Comparison of ENCODE assay signal across 26 mouse cellular contexts in genomic region chr16:93807167-93807566, GRCm38 (mm10). TPM values are rescaled to one million over a fixed set of nuclear protein-coding genes. Genes with fewer than 3 reads are reported as not detected.
DNase-seq lines count a peak whose midpoint lies in the region; ATAC-seq and TF ChIP-seq lines count a peak whose summit lies in the region.
"Had no signal": no experiment of that assay in that cellular context is flagged by ENCODE, and none has a peak within 500 bp of the region (broad histone marks: within the 10 kb centered on the region; RNA-seq: fewer than 3 reads in every experiment).

No protein-coding gene starts in this region.

- H3K4me1 ChIP-seq in stomach, embryonic 15.5 days, result peaks cover 11% of the 10 kb centered on the region; the same call in 1 of the 2 replicates
- H3K4me1 ChIP-seq in stomach, postnatal 0 days (replicated peaks; ENCODE audit: control insufficient read depth, insufficient read depth), result peaks cover 3% of the 10 kb centered on the region; the same call in 1 of the 2 replicates
- peaks cover 20% of the 10 kb centered on the region for H3K4me1 ChIP-seq in embryonic facial prominence, embryonic 14.5 days (ENCODE audit: control insufficient read depth, insufficient read depth, low read length)
- peaks cover 17% of the 10 kb centered on the region for H3K4me1 ChIP-seq in limb, embryonic 15.5 days
- H3K4me1 ChIP-seq: neural tube, embryonic 13.5 days had no signal

- no peak overlapping the region for H3K4me2 ChIP-seq in stomach, embryonic 15.5 days
- H3K4me2 ChIP-seq in stomach, postnatal 0 days (replicated peaks; ENCODE audit: low read depth), result no peak overlapping the region
- H3K4me2 ChIP-seq in embryonic facial prominence, embryonic 14.5 days (ENCODE audit: low read depth, low read length), result no peak overlapping the region
- H3K4me2 ChIP-seq in limb, embryonic 15.5 days, result no peak overlapping the region
- H3K4me2 ChIP-seq: heart, embryonic 13.5 days; hindbrain, embryonic 12.5 days; liver, embryonic 12.5 days; lung, embryonic 15.5 days; midbrain, embryonic 13.5 days; neural tube, embryonic 13.5 days had no signal

- no peak for ATAC-seq in stomach, embryonic 15.5 days (ENCODE audit: insufficient read depth, low FRiP score, low read depth)
- ATAC-seq in stomach, postnatal 0 days (ENCODE audit: low FRiP score, low TSS enrichment), result no peak
- no peak for ATAC-seq in embryonic facial prominence, embryonic 14.5 days (ENCODE audit: low read depth)
- ATAC-seq in limb, embryonic 15.5 days (ENCODE audit: insufficient number of reproducible peaks, low FRiP score, low TSS enrichment, low read depth), result no peak
- ATAC-seq: liver, embryonic 12.5 days; midbrain, embryonic 13.5 days had no signal

- no peaks in the 10 kb centered on the region for H3K9me3 ChIP-seq in stomach, embryonic 15.5 days
- H3K9me3 ChIP-seq in stomach, postnatal 0 days (ENCODE audit: control insufficient read depth, low read length), result no peaks in the 10 kb centered on the region
- no peaks in the 10 kb centered on the region for H3K9me3 ChIP-seq in embryonic facial prominence, embryonic 14.5 days (ENCODE audit: control insufficient read depth, low read length)
- 0 out of 2 replicates have a peak, but pooled peaks cover 3% of the 10 kb centered on the region for H3K9me3 ChIP-seq in limb, embryonic 15.5 days
- H3K9me3 ChIP-seq: liver, embryonic 12.5 days; lung, embryonic 15.5 days had no signal

- no peak for DNase-seq in stomach, postnatal 0 days (ENCODE audit: low spot score)
- DNase-seq in embryonic facial prominence, embryonic 14.5 days (ENCODE audit: low spot score), result no peak
- no peak for DNase-seq in gastrocnemius, postnatal 36 days
- DNase-seq in urinary bladder, postnatal 36 days (ENCODE audit: low spot score in 2 of 2), result no peak
- DNase-seq in layer of hippocampus, adult 8-10 months (ENCODE audit: low spot score in 2 of 2), result no peak
- DNase-seq: adrenal gland, postnatal 14 days; cerebellum, adult 8-10 months; cerebellum, postnatal 36 days; gastrocnemius, postnatal 14 days; heart, adult 18-20 months; heart, postnatal 14 days; kidney, adult 11 months; lung, postnatal 36 days; thymus, postnatal 4 days had no signal

- 0 out of 2 replicates have a peak overlapping the region, but pooled peaks have one; percentile 41 for H3K27ac ChIP-seq in stomach, embryonic 15.5 days
- H3K27ac ChIP-seq in stomach, postnatal 0 days (replicated peaks), result no peak overlapping the region
- peak overlapping the region; percentile 41; the same call in 1 of the 2 replicates for H3K27ac ChIP-seq in embryonic facial prominence, embryonic 14.5 days (replicated peaks; ENCODE audit: low read depth, low read length)
- 0 out of 2 replicates have a peak overlapping the region, but pooled peaks have one; percentile 54 for H3K27ac ChIP-seq in limb, embryonic 15.5 days
- H3K27ac ChIP-seq: kidney, postnatal 0 days; left cerebral cortex, adult 2 months; liver, embryonic 12.5 days had no signal

- H3K36me3 ChIP-seq in stomach, embryonic 15.5 days, result 0 out of 2 replicates have a peak, but pooled peaks cover 7% of the 10 kb centered on the region
- peaks cover 6% of the 10 kb centered on the region for H3K36me3 ChIP-seq in stomach, postnatal 0 days (ENCODE audit: control insufficient read depth, insufficient read depth, low read length)
- peaks cover 9% of the 10 kb centered on the region for H3K36me3 ChIP-seq in embryonic facial prominence, embryonic 14.5 days (ENCODE audit: control insufficient read depth, insufficient read depth, low read length)
- H3K36me3 ChIP-seq in limb, embryonic 15.5 days, result peaks cover 13% of the 10 kb centered on the region; the same call in 1 of the 2 replicates

- TF ChIP-seq CTCF in stomach, postnatal 0 days (IDR thresholded peaks at IDR 0.05; ENCODE audit: low read depth), result no peak

- H3K9ac ChIP-seq in stomach, embryonic 15.5 days, result no peak overlapping the region
- H3K9ac ChIP-seq in stomach, postnatal 0 days (ENCODE audit: low read length), result no peak overlapping the region
- H3K9ac ChIP-seq in embryonic facial prominence, embryonic 14.5 days (ENCODE audit: low read depth, low read length), result no peak overlapping the region
- H3K9ac ChIP-seq in limb, embryonic 15.5 days, result no peak overlapping the region
- H3K9ac ChIP-seq: heart, embryonic 13.5 days; hindbrain, embryonic 12.5 days; liver, embryonic 12.5 days; lung, embryonic 15.5 days; midbrain, embryonic 13.5 days; neural tube, embryonic 13.5 days had no signal

- intact Hi-C loops in gastrocnemius, postnatal 36 days (cut with DNase I), result no loop called here

- no peaks in the 10 kb centered on the region for H3K27me3 ChIP-seq in stomach, embryonic 15.5 days (replicated peaks)
- H3K27me3 ChIP-seq in stomach, postnatal 0 days (ENCODE audit: control insufficient read depth, insufficient read depth, low read length), result no peaks in the 10 kb centered on the region
- H3K27me3 ChIP-seq in embryonic facial prominence, embryonic 14.5 days (replicated peaks; ENCODE audit: control insufficient read depth, insufficient read depth, low read length), result no peaks in the 10 kb centered on the region
- no peaks in the 10 kb centered on the region for H3K27me3 ChIP-seq in limb, embryonic 15.5 days
- H3K27me3 ChIP-seq: heart, embryonic 13.5 days; liver, embryonic 12.5 days; lung, embryonic 15.5 days; megakaryocyte, embryonic 14.5 days; midbrain, embryonic 13.5 days; neural tube, embryonic 13.5 days had no signal

- 90% methylated on average over 6 of the region's 6 CpGs for WGBS in stomach, embryonic 15.5 days
- 96% methylated on average over 6 of the region's 6 CpGs for WGBS in stomach, postnatal 0 days
- 92% methylated on average over 6 of the region's 6 CpGs for WGBS in embryonic facial prominence, embryonic 14.5 days
- WGBS in limb, embryonic 15.5 days, result 89% methylated on average over 6 of the region's 6 CpGs

- H3K4me3 ChIP-seq in stomach, embryonic 15.5 days (replicated peaks), result no peak overlapping the region
- H3K4me3 ChIP-seq in stomach, postnatal 0 days (ENCODE audit: low read depth, low read length), result no peak overlapping the region
- H3K4me3 ChIP-seq in embryonic facial prominence, embryonic 14.5 days (ENCODE audit: low read depth, low read length), result no peak overlapping the region
- H3K4me3 ChIP-seq in limb, embryonic 15.5 days, result no peak overlapping the region
- H3K4me3 ChIP-seq: forebrain, embryonic 10.5 days; heart, embryonic 13.5 days; hindbrain, embryonic 12.5 days; left cerebral cortex, adult 2 months; liver, embryonic 12.5 days; lung, embryonic 15.5 days; megakaryocyte, embryonic 14.5 days; midbrain, embryonic 13.5 days; neural tube, embryonic 13.5 days had no signal

- TF ChIP-seq EP300 in stomach, postnatal 0 days (optimal IDR thresholded peaks at IDR 0.05), result no peak

RNA-seq across cellular contexts. Expression of gene Morc3, which starts 24.8 kb away (rescaled TPM):
- polyA plus RNA-seq in stomach, embryonic 15.5 days (2015; fragmentation: Nextera tagmentation; extraction: Ambion mirVana), result 34.5 and 41.0 TPM in 2 replicates
- 12.4 and 17.9 TPM in 2 replicates for polyA plus RNA-seq in stomach, postnatal 0 days (2015; fragmentation: Nextera tagmentation; extraction: Ambion mirVana)
- polyA plus RNA-seq in embryonic facial prominence, embryonic 14.5 days (2014; fragmentation: Nextera tagmentation; extraction: Ambion mirVana), result 31.1 and 32.1 TPM in 2 replicates
- polyA plus RNA-seq in limb, embryonic 15.5 days (2015; fragmentation: Nextera tagmentation; extraction: Ambion mirVana), result 28.2 and 31.6 TPM in 2 replicates
- total RNA-seq in gastrocnemius, postnatal 36 days (2021), result 10 to 100 TPM in 1 of 2 experiments, 1 to 10 TPM in 1; 7.7 to 10.3 TPM
- total RNA-seq in layer of hippocampus, adult 8-10 months (2022), result 10 to 100 TPM; 29.2 to 48.5 (median 41.1) TPM
